Mouse (Mus musculus): ENCODE results near the gene Gm9780. TPM values are rescaled to one million over a fixed set of nuclear protein-coding genes. Genes with fewer than 3 reads are reported as not detected.
"Not testable (repeated sequence)": the region's sequence is repeated elsewhere in the genome, so short reads cannot be mapped to it uniquely, and the experiment has no call there.

Gene Gm9780
- polyA plus RNA-seq (2014; fragmentation: Nextera tagmentation; extraction: Ambion mirVana), result 1.1 TPM in 1 of 2 replicates, not detected in the other

- H3K9me3 ChIP-seq (replicated peaks; ENCODE audit: control insufficient read depth, low read length); H3K9ac ChIP-seq (replicated peaks; ENCODE audit: low read length); H3K4me1 ChIP-seq (ENCODE audit: control insufficient read depth, insufficient read depth, low read length); H3K36me3 ChIP-seq (replicated peaks; ENCODE audit: control insufficient read depth, insufficient read depth, low read depth, low read length); DNase-seq (ENCODE audit: low spot score); H3K4me2 ChIP-seq (ENCODE audit: low read depth, low read length); H3K27me3 ChIP-seq (ENCODE audit: control insufficient read depth, insufficient read depth, low read length); ATAC-seq (replicated peaks; ENCODE audit: insufficient number of reproducible peaks, low FRiP score, low TSS enrichment, low read depth); H3K4me3 ChIP-seq (ENCODE audit: low read depth, low read length); H3K27ac ChIP-seq (replicated peaks; ENCODE audit: low read depth, low read length): not testable (repeated sequence)
- no CpG with 5 or more reads among the region's 26 CpGs for WGBS
Measured at GRCm38 (mm10) chr14:26042611-26043010, at the start of gene Gm9780. Gene Gm9780 (minus strand): TSS chr14:26042711.

- DNase-seq (ENCODE audit: low spot score); H3K4me1 ChIP-seq (ENCODE audit: control insufficient read depth, insufficient read depth, low read length); H3K4me2 ChIP-seq (ENCODE audit: low read depth, low read length); H3K9ac ChIP-seq (replicated peaks; ENCODE audit: low read length); H3K36me3 ChIP-seq (replicated peaks; ENCODE audit: control insufficient read depth, insufficient read depth, low read depth, low read length); H3K9me3 ChIP-seq (replicated peaks; ENCODE audit: control insufficient read depth, low read length); H3K4me3 ChIP-seq (ENCODE audit: low read depth, low read length); ATAC-seq (replicated peaks; ENCODE audit: insufficient number of reproducible peaks, low FRiP score, low TSS enrichment, low read depth); H3K27me3 ChIP-seq (ENCODE audit: control insufficient read depth, insufficient read depth, low read length); H3K27ac ChIP-seq (replicated peaks; ENCODE audit: low read depth, low read length): not testable (repeated sequence)
- WGBS, result no CpG with 5 or more reads among the region's 1 CpGs
Measured at GRCm38 (mm10) chr14:26081997-26082396, 39.5 kb upstream of the Gm9780 start, which contains the start of gene Cphx3. Gene Cphx3 (plus strand): TSS chr14:26082297.

DNA sequence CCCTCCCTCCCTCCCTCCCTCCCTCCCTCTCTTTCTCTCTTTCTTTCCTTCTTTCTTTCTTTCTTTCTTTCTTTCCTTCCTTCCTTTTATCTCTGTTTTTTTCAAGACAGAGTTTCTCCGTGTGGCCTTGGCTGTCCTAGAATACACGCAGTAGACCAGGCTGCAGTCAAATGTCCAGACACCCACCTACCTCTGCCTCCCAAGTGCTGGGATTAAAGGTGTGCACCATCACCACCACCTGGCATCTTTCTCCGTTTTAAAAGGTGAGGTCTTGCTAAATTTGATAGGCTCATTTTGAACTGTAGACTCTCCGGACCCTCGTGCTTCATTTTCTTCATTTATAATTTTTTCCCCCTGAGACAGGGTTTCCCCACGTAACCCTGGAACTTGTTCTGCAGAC lies 38.7 kb upstream of the Gm9780 start, which contains the start of gene Cphx2:
Gene Cphx2 (plus strand): TSS at position 301 of the 400 bp plus-strand sequence.
- not testable (repeated sequence) for DNase-seq (ENCODE audit: low spot score); H3K27me3 ChIP-seq (ENCODE audit: control insufficient read depth, insufficient read depth, low read length); H3K4me3 ChIP-seq (ENCODE audit: low read depth, low read length); H3K27ac ChIP-seq (replicated peaks; ENCODE audit: low read depth, low read length); H3K36me3 ChIP-seq (replicated peaks; ENCODE audit: control insufficient read depth, insufficient read depth, low read depth, low read length); H3K9ac ChIP-seq (replicated peaks; ENCODE audit: low read length); H3K4me2 ChIP-seq (ENCODE audit: low read depth, low read length); H3K9me3 ChIP-seq (replicated peaks; ENCODE audit: control insufficient read depth, low read length); H3K4me1 ChIP-seq (ENCODE audit: control insufficient read depth, insufficient read depth, low read length); ATAC-seq (replicated peaks; ENCODE audit: insufficient number of reproducible peaks, low FRiP score, low TSS enrichment, low read depth)
- no CpG with 5 or more reads among the region's 6 CpGs for WGBS

DNA sequence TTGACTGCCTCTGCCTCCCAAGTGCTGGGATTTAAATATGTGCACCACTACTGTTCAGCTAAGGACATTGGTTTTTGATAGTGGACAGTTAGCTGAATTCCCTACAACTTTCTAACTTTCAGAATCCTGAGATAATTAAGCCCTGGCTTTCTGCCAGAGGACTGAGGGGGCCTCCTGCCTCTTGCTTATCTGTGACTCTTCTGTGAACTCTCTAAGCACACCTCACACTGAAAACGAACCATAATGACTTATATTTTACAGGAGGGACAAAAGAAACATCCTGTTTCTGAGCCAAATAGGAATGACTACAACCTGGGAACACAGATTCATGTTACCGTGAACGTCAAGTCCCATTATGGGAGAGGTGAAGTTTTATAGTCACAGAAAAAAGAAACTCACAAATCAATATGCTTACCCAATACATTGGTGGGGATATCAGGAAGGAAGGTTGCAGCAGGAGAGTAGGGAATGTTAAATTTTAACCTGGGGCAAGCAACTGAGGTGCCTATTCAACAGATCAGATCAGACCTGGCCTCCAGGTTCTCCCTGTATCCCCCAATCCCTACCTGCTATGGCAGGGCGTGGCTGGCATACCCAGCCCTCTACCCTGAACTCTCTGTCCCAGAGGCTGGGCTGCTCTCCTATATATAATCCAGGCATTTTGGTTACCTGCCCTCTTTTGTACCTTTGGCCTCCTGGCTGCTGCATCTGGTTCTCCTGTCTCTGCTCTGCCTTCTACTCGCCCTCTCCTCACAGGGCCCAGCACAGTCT lies 34.3 kb upstream of the Gm9780 start:
- H3K36me3 ChIP-seq (replicated peaks; ENCODE audit: control insufficient read depth, insufficient read depth, low read depth, low read length); H3K27ac ChIP-seq (replicated peaks; ENCODE audit: low read depth, low read length); H3K27me3 ChIP-seq (ENCODE audit: control insufficient read depth, insufficient read depth, low read length); H3K4me1 ChIP-seq (ENCODE audit: control insufficient read depth, insufficient read depth, low read length); H3K4me3 ChIP-seq (ENCODE audit: low read depth, low read length); DNase-seq (ENCODE audit: low spot score); ATAC-seq (replicated peaks; ENCODE audit: insufficient number of reproducible peaks, low FRiP score, low TSS enrichment, low read depth); H3K9me3 ChIP-seq (replicated peaks; ENCODE audit: control insufficient read depth, low read length); H3K9ac ChIP-seq (replicated peaks; ENCODE audit: low read length); H3K4me2 ChIP-seq (ENCODE audit: low read depth, low read length): not testable (repeated sequence)
- no CpG with 5 or more reads among the region's 5 CpGs for WGBS

GRCm38 (mm10) chr14:26067325-26067633 lies 24.8 kb upstream of the Gm9780 start, which contains the start of gene Tmem254c:
Gene Tmem254c (minus strand): TSS chr14:26067355.
- not testable (repeated sequence) for ATAC-seq (replicated peaks; ENCODE audit: insufficient number of reproducible peaks, low FRiP score, low TSS enrichment, low read depth); H3K36me3 ChIP-seq (replicated peaks; ENCODE audit: control insufficient read depth, insufficient read depth, low read depth, low read length); H3K27me3 ChIP-seq (ENCODE audit: control insufficient read depth, insufficient read depth, low read length); DNase-seq (ENCODE audit: low spot score); H3K9ac ChIP-seq (replicated peaks; ENCODE audit: low read length); H3K27ac ChIP-seq (replicated peaks; ENCODE audit: low read depth, low read length); H3K4me2 ChIP-seq (ENCODE audit: low read depth, low read length); H3K4me1 ChIP-seq (ENCODE audit: control insufficient read depth, insufficient read depth, low read length); H3K4me3 ChIP-seq (ENCODE audit: low read depth, low read length); H3K9me3 ChIP-seq (replicated peaks; ENCODE audit: control insufficient read depth, low read length)
- no CpG with 5 or more reads among the region's 10 CpGs for WGBS

DNA sequence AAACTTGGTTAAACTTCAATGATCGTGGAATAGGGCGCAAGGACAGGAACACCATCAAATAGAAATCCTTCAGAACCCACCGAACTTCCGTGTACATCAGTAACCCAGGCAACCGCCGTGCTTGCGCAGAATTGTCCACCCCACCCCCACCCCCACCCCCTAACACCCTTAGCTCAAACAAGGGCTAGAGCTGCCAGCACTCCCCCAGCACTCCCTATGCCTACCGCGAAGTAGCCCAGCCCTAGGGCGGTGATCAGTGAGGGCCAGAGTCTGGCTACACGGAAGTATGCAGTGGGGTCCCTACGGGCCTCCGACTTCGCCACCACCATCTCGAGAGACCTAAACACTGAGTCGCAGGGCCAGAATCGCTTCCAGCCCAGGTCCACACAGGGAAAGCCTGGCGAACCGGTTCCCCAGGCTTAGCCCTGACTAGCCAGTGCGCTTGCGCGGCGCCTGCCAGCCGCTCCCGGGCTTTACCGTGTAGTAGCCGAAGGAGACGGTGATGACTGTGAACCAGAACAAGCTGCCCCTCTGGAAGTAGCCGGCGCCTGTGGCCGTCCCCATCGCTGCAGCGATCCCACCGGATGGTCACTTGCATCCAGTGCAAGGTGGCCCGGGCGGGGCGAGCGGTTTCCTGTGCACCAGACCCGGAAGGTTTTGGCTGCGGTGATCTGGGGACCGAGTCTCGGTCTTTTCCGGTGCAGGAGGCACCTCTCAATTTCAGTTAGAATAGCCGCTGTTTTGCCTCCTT lies 24.2 kb upstream of the Gm9780 start:
- WGBS, result no CpG with 5 or more reads among the region's 44 CpGs
- not testable (repeated sequence) for H3K27me3 ChIP-seq (ENCODE audit: control insufficient read depth, insufficient read depth, low read length); H3K36me3 ChIP-seq (replicated peaks; ENCODE audit: control insufficient read depth, insufficient read depth, low read depth, low read length)

GRCm38 (mm10) chr14:26059362-26059761 lies 16.9 kb upstream of the Gm9780 start:
- WGBS, result no CpG with 5 or more reads among the region's 6 CpGs
- H3K4me3 ChIP-seq (ENCODE audit: low read depth, low read length); H3K4me2 ChIP-seq (ENCODE audit: low read depth, low read length); H3K27ac ChIP-seq (replicated peaks; ENCODE audit: low read depth, low read length); H3K9ac ChIP-seq (replicated peaks; ENCODE audit: low read length); H3K36me3 ChIP-seq (replicated peaks; ENCODE audit: control insufficient read depth, insufficient read depth, low read depth, low read length); H3K27me3 ChIP-seq (ENCODE audit: control insufficient read depth, insufficient read depth, low read length); H3K4me1 ChIP-seq (ENCODE audit: control insufficient read depth, insufficient read depth, low read length); H3K9me3 ChIP-seq (replicated peaks; ENCODE audit: control insufficient read depth, low read length); DNase-seq (ENCODE audit: low spot score); ATAC-seq (replicated peaks; ENCODE audit: insufficient number of reproducible peaks, low FRiP score, low TSS enrichment, low read depth): not testable (repeated sequence)

More for the DNA sequence above, 24.2 kb upstream of the Gm9780 start:
- not testable (repeated sequence) for DNase-seq (ENCODE audit: low spot score); H3K27ac ChIP-seq (replicated peaks; ENCODE audit: low read depth, low read length); H3K4me3 ChIP-seq (ENCODE audit: low read depth, low read length); H3K9ac ChIP-seq (replicated peaks; ENCODE audit: low read length); H3K4me2 ChIP-seq (ENCODE audit: low read depth, low read length); H3K9me3 ChIP-seq (replicated peaks; ENCODE audit: control insufficient read depth, low read length); H3K4me1 ChIP-seq (ENCODE audit: control insufficient read depth, insufficient read depth, low read length)
- peak; percentile 59; the same call in 1 of the 2 replicates for ATAC-seq (replicated peaks; ENCODE audit: insufficient number of reproducible peaks, low FRiP score, low TSS enrichment, low read depth)

- H3K27ac ChIP-seq (replicated peaks; ENCODE audit: low read depth, low read length); DNase-seq (ENCODE audit: low spot score); ATAC-seq (replicated peaks; ENCODE audit: insufficient number of reproducible peaks, low FRiP score, low TSS enrichment, low read depth); H3K9me3 ChIP-seq (replicated peaks; ENCODE audit: control insufficient read depth, low read length); H3K4me3 ChIP-seq (ENCODE audit: low read depth, low read length); H3K9ac ChIP-seq (replicated peaks; ENCODE audit: low read length); H3K4me1 ChIP-seq (ENCODE audit: control insufficient read depth, insufficient read depth, low read length); H3K27me3 ChIP-seq (ENCODE audit: control insufficient read depth, insufficient read depth, low read length); H3K36me3 ChIP-seq (replicated peaks; ENCODE audit: control insufficient read depth, insufficient read depth, low read depth, low read length); H3K4me2 ChIP-seq (ENCODE audit: low read depth, low read length): not testable (repeated sequence)
- no CpG with 5 or more reads among the region's 3 CpGs for WGBS
Measured at GRCm38 (mm10) chr14:26058184-26058583, 15.7 kb upstream of the Gm9780 start.

Measured in embryonic facial prominence, embryonic 11.5 days (tissue).